ENCODE assay signal across 9 mouse cellular contexts in the genomic region with DNA sequence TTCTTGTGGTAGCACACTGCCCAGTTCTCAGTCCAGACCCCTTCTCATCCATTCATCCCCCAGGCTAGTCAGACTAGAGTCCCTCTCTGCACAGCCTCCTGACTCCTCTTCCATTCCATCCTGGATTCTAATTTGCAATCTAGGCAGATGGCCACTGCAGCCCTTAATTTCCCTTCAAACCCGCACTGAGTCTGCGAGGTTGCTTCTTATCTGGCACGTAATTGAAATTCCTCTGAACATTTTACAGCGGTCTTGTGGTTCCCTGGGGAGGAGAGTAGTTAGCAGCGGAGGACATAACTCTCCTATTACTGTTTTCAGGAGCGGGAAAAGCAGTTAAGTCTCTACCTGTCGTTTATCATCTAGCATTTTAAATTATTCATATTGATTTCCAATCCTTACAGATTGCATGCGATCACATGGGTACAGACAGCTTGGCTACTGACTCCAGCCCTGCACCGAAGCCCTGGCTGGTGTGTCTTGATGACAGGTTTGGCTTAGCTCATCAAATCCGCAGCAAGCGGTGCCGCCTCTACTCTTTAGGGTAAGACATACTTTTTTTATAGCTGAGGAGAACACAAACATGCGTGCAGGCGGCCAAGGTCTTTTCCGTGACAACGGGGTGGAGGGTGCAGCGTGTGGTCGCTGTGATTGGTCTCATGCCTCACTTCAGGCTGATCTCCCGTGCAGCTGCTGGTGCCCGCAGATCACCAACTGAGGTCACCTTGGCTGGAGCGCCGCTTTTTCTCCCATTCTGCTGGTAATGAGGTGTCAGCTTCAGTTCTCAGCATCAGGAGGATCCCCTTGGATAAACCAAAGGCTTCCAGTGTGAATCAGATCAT. TPM values are rescaled to one million over a fixed set of nuclear protein-coding genes. Genes with fewer than 3 reads are reported as not detected.
DNase-seq lines count a peak whose midpoint lies in the region; ATAC-seq and TF ChIP-seq lines count a peak whose summit lies in the region.
"Had no signal": no experiment of that assay in that cellular context is flagged by ENCODE, and none has a peak within 500 bp of the region (broad histone marks: within the 10 kb centered on the region; RNA-seq: fewer than 3 reads in every experiment).

No protein-coding gene starts in this region.

- peak overlapping the region; percentile 24; the same call in 1 of the 2 replicates for H3K9ac ChIP-seq in hindbrain, embryonic 13.5 days
- peak overlapping the region; percentile 22; the same call in 1 of the 2 replicates for H3K9ac ChIP-seq in midbrain, embryonic 16.5 days (ENCODE audit: low read depth, low read length)

- peak overlapping the region; percentile 29 for H3K4me3 ChIP-seq in left cerebral cortex, adult 2 months
- peak overlapping the region; percentile 7; the same call in 1 of the 2 replicates for H3K4me3 ChIP-seq in hindbrain, embryonic 13.5 days
- peak overlapping the region; percentile 12; the same call in 1 of the 2 replicates for H3K4me3 ChIP-seq in midbrain, embryonic 16.5 days (ENCODE audit: low read depth, low read length)

- peak; percentile 20 to 26 for DNase-seq in cerebellum, postnatal 14 days
- no peak for DNase-seq in cerebellum, adult 9-10 months
- no peak for DNase-seq in left cerebral cortex, adult 2 months (ENCODE audit: extremely low spot score in 1 of 2, low spot score in 2 of 2)
- no peak for DNase-seq in left cerebral cortex, adult 9 months (ENCODE audit: low spot score in 2 of 2)
- no peak for DNase-seq in left cerebral cortex, adult 8-10 months (ENCODE audit: low spot score in 2 of 2)
- no peak for DNase-seq in cerebellum, adult 8-10 months
- DNase-seq: gastrocnemius, postnatal 25 days had no signal

- TF ChIP-seq CTCF in left cerebral cortex, adult 2 months (IDR thresholded peaks at IDR 0.05): no peak

- H3K4me2 ChIP-seq in hindbrain, embryonic 13.5 days: peak overlapping the region; percentile 36
- H3K4me2 ChIP-seq in midbrain, embryonic 16.5 days (ENCODE audit: low read length): peak overlapping the region; percentile 43

- H3K36me3 ChIP-seq in hindbrain, embryonic 13.5 days: no peaks in the 10 kb centered on the region
- no peaks in the 10 kb centered on the region for H3K36me3 ChIP-seq in midbrain, embryonic 16.5 days (ENCODE audit: control insufficient read depth, insufficient read depth, low read length)

- intact Hi-C loops in left cerebral cortex, adult 2 months (cut with DNase I): no loop called here

- 48% methylated on average over 22 of the region's 22 CpGs for WGBS in hindbrain, embryonic 13.5 days
- WGBS in midbrain, embryonic 16.5 days: 52% methylated on average over 22 of the region's 22 CpGs

- ATAC-seq in hindbrain, embryonic 13.5 days (ENCODE audit: low FRiP score): peak; percentile 86
- peak; percentile 81 for ATAC-seq in midbrain, embryonic 16.5 days

- H3K9me3 ChIP-seq in hindbrain, embryonic 13.5 days: no peaks in the 10 kb centered on the region
- no peaks in the 10 kb centered on the region for H3K9me3 ChIP-seq in midbrain, embryonic 16.5 days (replicated peaks; ENCODE audit: control insufficient read depth, low read length, poor library complexity, severe bottlenecking)

- H3K27me3 ChIP-seq in hindbrain, embryonic 13.5 days: no peaks in the 10 kb centered on the region
- H3K27me3 ChIP-seq in midbrain, embryonic 16.5 days (ENCODE audit: control insufficient read depth, insufficient read depth, low read depth, low read length): no peaks in the 10 kb centered on the region

- H3K27ac ChIP-seq in left cerebral cortex, adult 2 months: peak overlapping the region; percentile 86
- peak overlapping the region; percentile 87 for H3K27ac ChIP-seq in hindbrain, embryonic 13.5 days
- peak overlapping the region; percentile 53 for H3K27ac ChIP-seq in midbrain, embryonic 16.5 days (ENCODE audit: low read length)

- H3K4me1 ChIP-seq in hindbrain, embryonic 13.5 days (replicated peaks): peaks cover 22% of the 10 kb centered on the region
- peaks cover 9% of the 10 kb centered on the region for H3K4me1 ChIP-seq in midbrain, embryonic 16.5 days (ENCODE audit: control insufficient read depth, insufficient read depth, low read length)

RNA-seq across cellular contexts. Expression of gene Mettl24, which starts 54.4 kb away (rescaled TPM):
- 1 to 10 TPM; 1.6 to 2.8 TPM for total RNA-seq in left cerebral cortex, adult 2 months (2021)
- polyA plus RNA-seq in hindbrain, embryonic 13.5 days (2015; fragmentation: Nextera tagmentation; extraction: Ambion mirVana): 0.58 and 0.64 TPM in 2 replicates
- polyA plus RNA-seq in midbrain, embryonic 16.5 days (2015; fragmentation: Nextera tagmentation; extraction: Ambion mirVana): 0.72 and 0.78 TPM in 2 replicates
- 1 to 10 TPM; 2.9 to 4.3 (median 3.2) TPM for total RNA-seq in left cerebral cortex, adult 8-10 months (2022)

Comparison
In these comparisons a context has a peak if more than half of its experiments do, and no peak if none do; other contexts are left out.
1. DNase-seq: peak in cerebellum, postnatal 14 days (2 of 2); none in cerebellum, adult 9-10 months (single experiment), left cerebral cortex, adult 2 months (0 of 2), left cerebral cortex, adult 9 months (0 of 2), left cerebral cortex, adult 8-10 months (0 of 2) and cerebellum, adult 8-10 months (single experiment).
2. Peak in every context shown above with its lines, with median percentiles within 50 percentile points of each other: H3K27ac ChIP-seq and H3K4me3 ChIP-seq.